ENCODE assay signal across 9 mouse cellular contexts in genomic region chr15:95943470-95943869, GRCm38 (mm10).
DNase-seq lines count a peak whose midpoint lies in the region; ATAC-seq and TF ChIP-seq lines count a peak whose summit lies in the region.
"Had no signal": no experiment of that assay in that cellular context is flagged by ENCODE, and none has a peak within 500 bp of the region (broad histone marks: within the 10 kb centered on the region; RNA-seq: fewer than 3 reads in every experiment).

No protein-coding gene starts in this region.

- no peak overlapping the region for H3K27ac ChIP-seq in limb, embryonic 11.5 days (replicated peaks; ENCODE audit: low read depth, low read length)
- no peak overlapping the region for H3K27ac ChIP-seq in limb, embryonic 10.5 days
- no peak overlapping the region for H3K27ac ChIP-seq in cortical plate, adult 2 months (ENCODE audit: insufficient read depth, low read length)
- no peak overlapping the region for H3K27ac ChIP-seq in liver, adult 2 months (replicated peaks; ENCODE audit: insufficient read depth, low read depth, low read length)
- H3K27ac ChIP-seq in stomach, embryonic 15.5 days: no peak overlapping the region

- H3K4me3 ChIP-seq in limb, embryonic 11.5 days (ENCODE audit: low read depth, low read length): no peak overlapping the region
- no peak overlapping the region for H3K4me3 ChIP-seq in limb, embryonic 10.5 days
- H3K4me3 ChIP-seq in cortical plate, adult 2 months (ENCODE audit: insufficient read depth, low read length): no peak overlapping the region
- no peak overlapping the region for H3K4me3 ChIP-seq in liver, adult 2 months (ENCODE audit: insufficient read depth, low read depth, low read length)
- no peak overlapping the region for H3K4me3 ChIP-seq in stomach, embryonic 15.5 days (replicated peaks)
- H3K4me3 ChIP-seq: myocyte had no signal

- no peaks in the 10 kb centered on the region for H3K4me1 ChIP-seq in limb, embryonic 11.5 days (ENCODE audit: control insufficient read depth, insufficient read depth, low read length)
- no peaks in the 10 kb centered on the region for H3K4me1 ChIP-seq in limb, embryonic 10.5 days
- H3K4me1 ChIP-seq in cortical plate, adult 2 months (ENCODE audit: control insufficient read depth, insufficient read depth, low read length): peaks cover 1% of the 10 kb centered on the region; the same call in 1 of the 2 replicates
- H3K4me1 ChIP-seq in liver, adult 2 months (ENCODE audit: control insufficient read depth, insufficient read depth, low read length): no peaks in the 10 kb centered on the region
- H3K4me1 ChIP-seq in stomach, embryonic 15.5 days: no peaks in the 10 kb centered on the region

- no peaks in the 10 kb centered on the region for H3K27me3 ChIP-seq in limb, embryonic 11.5 days (ENCODE audit: control insufficient read depth, insufficient read depth, low read length)
- no peaks in the 10 kb centered on the region for H3K27me3 ChIP-seq in limb, embryonic 10.5 days (ENCODE audit: low read depth, poor library complexity, severe bottlenecking)
- no peaks in the 10 kb centered on the region for H3K27me3 ChIP-seq in liver, adult 2 months (ENCODE audit: control insufficient read depth, insufficient read depth, low read length)
- no peaks in the 10 kb centered on the region for H3K27me3 ChIP-seq in stomach, embryonic 15.5 days (replicated peaks)

- no peaks in the 10 kb centered on the region for H3K9me3 ChIP-seq in limb, embryonic 11.5 days (ENCODE audit: control insufficient read depth, low read length)
- no peaks in the 10 kb centered on the region for H3K9me3 ChIP-seq in limb, embryonic 10.5 days (replicated peaks)
- H3K9me3 ChIP-seq in stomach, embryonic 15.5 days: no peaks in the 10 kb centered on the region

- H3K36me3 ChIP-seq in limb, embryonic 11.5 days (ENCODE audit: control insufficient read depth, insufficient read depth, low read length): peaks cover 2% of the 10 kb centered on the region; the same call in 1 of the 2 replicates
- H3K36me3 ChIP-seq in limb, embryonic 10.5 days: peaks cover 50% of the 10 kb centered on the region
- no peaks in the 10 kb centered on the region for H3K36me3 ChIP-seq in liver, adult 2 months (ENCODE audit: control insufficient read depth, insufficient read depth, low read length)
- peaks cover 25% of the 10 kb centered on the region; the same call in 1 of the 2 replicates for H3K36me3 ChIP-seq in stomach, embryonic 15.5 days

- H3K9ac ChIP-seq in limb, embryonic 11.5 days (ENCODE audit: low read length): no peak overlapping the region
- H3K9ac ChIP-seq in liver, adult 2 months (ENCODE audit: low read depth, low read length): no peak overlapping the region
- H3K9ac ChIP-seq in stomach, embryonic 15.5 days: no peak overlapping the region

- intact Hi-C loops in left cerebral cortex, postnatal 10 days (cut with DNase I): no loop called here

- WGBS in limb, embryonic 11.5 days: 61% methylated on average over 4 of the region's 4 CpGs
- 65% methylated on average over 4 of the region's 4 CpGs for WGBS in limb, embryonic 10.5 days
- WGBS in liver, adult 2 months: 73% methylated on average over 4 of the region's 4 CpGs
- WGBS in stomach, embryonic 15.5 days: 60% methylated on average over 4 of the region's 4 CpGs

- no peak overlapping the region for H3K4me2 ChIP-seq in limb, embryonic 11.5 days (ENCODE audit: low read depth, severe bottlenecking)
- H3K4me2 ChIP-seq in stomach, embryonic 15.5 days: no peak overlapping the region

- H3K79me2 ChIP-seq in liver, adult 2 months (ENCODE audit: control insufficient read depth, insufficient read depth, low read length): no peaks in the 10 kb centered on the region

- TF ChIP-seq POLR2A in cortical plate, adult 2 months (IDR thresholded peaks at IDR 0.05; ENCODE audit: extremely low read depth, insufficient read depth, low read length): no peak
- TF ChIP-seq POLR2A in liver, adult 2 months (IDR thresholded peaks at IDR 0.05; ENCODE audit: extremely low read depth, insufficient read depth, low read length): no peak

- DNase-seq in limb, embryonic 11.5 days (ENCODE audit: low spot score): peak; percentile 49
- DNase-seq in limb, embryonic 10.5 days (ENCODE audit: low spot score): no peak
- peak; percentile 40 for DNase-seq in liver, adult 2 months (ENCODE audit: extremely low read depth, low read depth, low spot score)
- DNase-seq in left cerebral cortex, postnatal 10 days (ENCODE audit: extremely low spot score in 1 of 2, low spot score in 2 of 2): no peak
- DNase-seq in right cerebral cortex, postnatal 10 days (ENCODE audit: low spot score in 2 of 2): no peak

- ATAC-seq in limb, embryonic 11.5 days (ENCODE audit: insufficient number of reproducible peaks, low FRiP score, low TSS enrichment, low read depth): no peak
- 0 out of 2 replicates have a peak, but pooled peaks have one; percentile 47 for ATAC-seq in stomach, embryonic 15.5 days (ENCODE audit: insufficient read depth, low FRiP score, low read depth)
- no peak for ATAC-seq in inflammation-experienced regulatory T-cells, adult 6 months

- TF ChIP-seq CTCF in cortical plate, adult 2 months (IDR thresholded peaks at IDR 0.05; ENCODE audit: extremely low read depth, insufficient read depth, low read length): peak; percentile 50
- peak; percentile 85 for TF ChIP-seq CTCF in liver, adult 2 months (IDR thresholded peaks at IDR 0.05; ENCODE audit: low read depth, low read length)

Comparison
In these comparisons a context has a peak if more than half of its experiments do, and no peak if none do; other contexts are left out.
1. DNase-seq: peak in limb, embryonic 11.5 days (single experiment) and liver, adult 2 months (single experiment); none in limb, embryonic 10.5 days (single experiment), left cerebral cortex, postnatal 10 days (0 of 2) and right cerebral cortex, postnatal 10 days (0 of 2).